Mouse (Mus musculus) kidney, adult 9 months (tissue): ENCODE measurements around the gene Ctnna2.
A peak's percentile ranks its signal among the peaks of the same experiment; 100 is the strongest.

ENCODE experiments used
- DNase-seq: peaks from one replicate; pipeline ENCODE4 v3.0.0; 2022

The Ctnna2 gene

GRCm38 (mm10) chr6:77253480-77253879, 726.0 kb downstream of the Ctnna2 start:
- DNase-seq: no peak

- DNase-seq: no peak
These were observed 735.8 kb downstream of the Ctnna2 start for GRCm38 (mm10) chr6:77243541-77244231.

GRCm38 (mm10) chr6:77242601-77243406, 736.7 kb downstream of the Ctnna2 start, which contains the start of gene Lrrtm1:
Lrrtm1 (plus strand) TSS chr6:77242689.
- DNase-seq: peak; percentile 24

GRCm38 (mm10) chr6:77240426-77240825, 739.1 kb downstream of the Ctnna2 start:
- no peak for DNase-seq

GRCm38 (mm10) chr6:77222849-77223638, 756.5 kb downstream of the Ctnna2 start:
- no peak for DNase-seq

- no peak for DNase-seq
These were observed 758.7 kb downstream of the Ctnna2 start for GRCm38 (mm10) chr6:77220776-77221175.

- DNase-seq: peak; percentile 35
These were observed 760.6 kb downstream of the Ctnna2 start for GRCm38 (mm10) chr6:77218875-77219274.

- no peak for DNase-seq
These were observed 764.2 kb downstream of the Ctnna2 start for GRCm38 (mm10) chr6:77215322-77215721.

- DNase-seq: peak; percentile 85
These were observed 765.6 kb downstream of the Ctnna2 start for GRCm38 (mm10) chr6:77213757-77214409.

GRCm38 (mm10) chr6:77209929-77210328, 769.6 kb downstream of the Ctnna2 start:
- DNase-seq: no peak

- DNase-seq: no peak
These were observed 770.3 kb downstream of the Ctnna2 start for GRCm38 (mm10) chr6:77209183-77209582.

GRCm38 (mm10) chr6:77199375-77199774, 780.1 kb downstream of the Ctnna2 start:
- no peak for DNase-seq

- DNase-seq: no peak
These were observed 782.8 kb downstream of the Ctnna2 start for GRCm38 (mm10) chr6:77196650-77197049.

- no peak for DNase-seq
These were observed 787.9 kb downstream of the Ctnna2 start for GRCm38 (mm10) chr6:77191635-77192034.

- no peak for DNase-seq
These were observed 790.9 kb downstream of the Ctnna2 start for GRCm38 (mm10) chr6:77188628-77189027.

GRCm38 (mm10) chr6:77185751-77186150, 793.7 kb downstream of the Ctnna2 start:
- no peak for DNase-seq

- DNase-seq: no peak
These were observed 794.6 kb downstream of the Ctnna2 start for GRCm38 (mm10) chr6:77184896-77185295.

GRCm38 (mm10) chr6:77175764-77176163, 803.7 kb downstream of the Ctnna2 start:
- no peak for DNase-seq

- DNase-seq: no peak
These were observed 822.5 kb downstream of the Ctnna2 start for GRCm38 (mm10) chr6:77157028-77157427.

GRCm38 (mm10) chr6:77139306-77139920, 840.1 kb downstream of the Ctnna2 start:
- no peak for DNase-seq

GRCm38 (mm10) chr6:77120926-77121325, 858.6 kb downstream of the Ctnna2 start:
- no peak for DNase-seq

GRCm38 (mm10) chr6:77120510-77120909, 859.0 kb downstream of the Ctnna2 start:
- DNase-seq: no peak
